Mouse (Mus musculus) small intestine, adult 2 months (tissue): ENCODE measurements around the gene Ift74. TPM values are rescaled to one million over a fixed set of nuclear protein-coding genes. Genes with fewer than 3 reads are reported as not detected.
"Not testable (repeated sequence)": the region's sequence is repeated elsewhere in the genome, so short reads cannot be mapped to it uniquely, and the experiment has no call there.

Experiments used
- H3K27ac ChIP-seq: fragments of 200-500 bp; 2 replicates; pipeline ENCODE4 v1.5.1; 2012; ENCODE audit warnings: low read depth, low read length, control low read depth, inconsistent platforms; ENCODE audit not compliant: insufficient read depth
- H3K27me3 ChIP-seq: fragments of 200-500 bp; 2 replicates; pipeline ENCODE4 v1.6.1; 2012; ENCODE audit warnings: mild to moderate bottlenecking, moderate library complexity, low read length, inconsistent platforms; ENCODE audit not compliant: control insufficient read depth, insufficient read depth
- H3K36me3 ChIP-seq: fragments of 200-500 bp; 2 replicates; pipeline ENCODE4 v1.6.1; 2012; ENCODE audit warnings: mild to moderate bottlenecking, low read length, control low read depth, inconsistent platforms; ENCODE audit not compliant: control insufficient read depth, insufficient read depth
- H3K4me1 ChIP-seq: fragments of 200-500 bp; 2 replicates; pipeline ENCODE4 v1.6.1; 2012; ENCODE audit warnings: low read length, inconsistent platforms, mixed read lengths; ENCODE audit not compliant: control insufficient read depth, insufficient read depth, insufficient read length
- H3K4me3 ChIP-seq: fragments of 200-500 bp; 2 replicates; pipeline ENCODE4 v1.5.1; 2012; ENCODE audit warnings: low read depth, mild to moderate bottlenecking, control low read depth, inconsistent platforms, low read length, moderate library complexity
- CTCF ChIP-seq: fragments of 200-500 bp; IDR thresholded peaks from 2 replicates; pipeline ENCODE4 v1.5.1; 2012; ENCODE audit warnings: low read depth, mild to moderate bottlenecking, control low read depth, inconsistent platforms, low read length, moderate library complexity, mixed read lengths; ENCODE audit not compliant: insufficient replicate concordance, insufficient read length; ENCODE audit errors: extremely low read depth
- POLR2A ChIP-seq: fragments of 200-500 bp; IDR thresholded peaks from 2 replicates; pipeline ENCODE4 v1.6.1; 2012; ENCODE audit warnings: low read depth, mild to moderate bottlenecking, control low read depth, inconsistent platforms, low read length, moderate library complexity
- WGBS: fragments of 180-500 bp; shearing (Covaris S2); methylation state at CpG from one replicate; pipeline ENCODE4 v1.1.7; 2018; 5-methylcytosine and 5-hydroxymethylcytosine counted together
- polyA plus RNA-seq: library from polyadenylated mRNA; depleted of rRNA; stranded (reverse); fragments of >200 nt; gene quantifications from 2 replicates; pipeline ENCODE4 v1.2.3, GENCODE M21; 2012

Ift74 gene
- polyA plus RNA-seq, 1 experiment = 0.15 TPM

GRCm38 (mm10) chr4:94669718-94670117 is 55.4 kb downstream of the Ift74 start:
- Histone ChIP-seq H3K36me3 (no peaks in the 10 kb centered on the region), H3K27me3 (no peaks in the 10 kb centered on the region), H3K4me3 (no peak overlapping the region), H3K27ac (no peak overlapping the region), H3K4me1 (no peaks in the 10 kb centered on the region)
- 31% methylated on average over 1 of the region's 1 CpGs for WGBS
- TF ChIP-seq POLR2A (no peak), CTCF (no peak)

- H3K27ac ChIP-seq = no peak overlapping the region
- no peaks in the 10 kb centered on the region for H3K36me3 ChIP-seq
- H3K4me3 ChIP-seq = no peak overlapping the region
- no peaks in the 10 kb centered on the region for H3K27me3 ChIP-seq
- 53% methylated on average over 2 of the region's 2 CpGs for WGBS
- H3K4me1 ChIP-seq = no peaks in the 10 kb centered on the region
- TF ChIP-seq POLR2A (no peak), CTCF (no peak)
These were observed 66.4 kb downstream of the Ift74 start for GRCm38 (mm10) chr4:94680662-94681061.

GRCm38 (mm10) chr4:94681181-94681580 is 66.9 kb downstream of the Ift74 start:
- no peaks in the 10 kb centered on the region for H3K36me3 ChIP-seq
- no peak for TF ChIP-seq CTCF
- TF ChIP-seq POLR2A = no peak
- no peaks in the 10 kb centered on the region for H3K27me3 ChIP-seq
- 74% methylated on average over 2 of the region's 2 CpGs for WGBS
- H3K4me3 ChIP-seq = no peak overlapping the region
- H3K4me1 ChIP-seq = no peaks in the 10 kb centered on the region
- no peak overlapping the region for H3K27ac ChIP-seq

- TF ChIP-seq POLR2A = no peak
- no peak for TF ChIP-seq CTCF
- Histone ChIP-seq H3K27me3 (no peaks in the 10 kb centered on the region), H3K36me3 (no peaks in the 10 kb centered on the region), H3K27ac (no peak overlapping the region), H3K4me3 (no peak overlapping the region), H3K4me1 (no peaks in the 10 kb centered on the region)
- WGBS = 41% methylated on average over 1 of the region's 1 CpGs
These were observed 67.7 kb downstream of the Ift74 start for GRCm38 (mm10) chr4:94682029-94682428.

GRCm38 (mm10) chr4:94683305-94683704 is 69.0 kb downstream of the Ift74 start:
- Histone ChIP-seq H3K27ac (no peak overlapping the region), H3K27me3 (no peaks in the 10 kb centered on the region), H3K36me3 (no peaks in the 10 kb centered on the region), H3K4me1 (no peaks in the 10 kb centered on the region), H3K4me3 (no peak overlapping the region)
- TF ChIP-seq POLR2A (no peak), CTCF (no peak)
- WGBS = 81% methylated on average over 5 of the region's 5 CpGs

GRCm38 (mm10) chr4:94689804-94690203 is 75.5 kb downstream of the Ift74 start:
- H3K36me3 ChIP-seq, H3K4me1 ChIP-seq, H3K27ac ChIP-seq, H3K4me3 ChIP-seq, H3K27me3 ChIP-seq: not testable (repeated sequence)
- 71% methylated on average over 2 of the region's 2 CpGs for WGBS

GRCm38 (mm10) chr4:94691078-94691477 is 76.8 kb downstream of the Ift74 start:
- TF ChIP-seq POLR2A (no peak), CTCF (no peak)
- Histone ChIP-seq H3K27ac (no peak overlapping the region), H3K36me3 (no peaks in the 10 kb centered on the region), H3K4me3 (no peak overlapping the region), H3K27me3 (no peaks in the 10 kb centered on the region), H3K4me1 (no peaks in the 10 kb centered on the region)
- 74% methylated on average over 4 of the region's 4 CpGs for WGBS

GRCm38 (mm10) chr4:94692175-94692574 is 77.9 kb downstream of the Ift74 start:
- H3K27me3 ChIP-seq = no peaks in the 10 kb centered on the region
- TF ChIP-seq CTCF (no peak), POLR2A (no peak)
- 75% methylated on average over 2 of the region's 2 CpGs for WGBS
- H3K4me3 ChIP-seq = no peak overlapping the region
- no peaks in the 10 kb centered on the region for H3K36me3 ChIP-seq
- no peak overlapping the region for H3K27ac ChIP-seq
- no peaks in the 10 kb centered on the region for H3K4me1 ChIP-seq
